Mouse (Mus musculus) limb, embryonic 12.5 days (tissue): ENCODE results near the gene Tmem9. TPM values are rescaled to one million over a fixed set of nuclear protein-coding genes. Genes with fewer than 3 reads are reported as not detected.
A peak's percentile ranks its signal among the peaks of the same experiment; 100 is the strongest.

Experiments
- ATAC-seq: fragments of 200-750 bp; cut with Nextera tagmentation; 2 replicates; pipeline ENCODE4 v1.8.0; 2017; ENCODE audit warnings: low read depth, moderate TSS enrichment; ENCODE audit not compliant: insufficient number of reproducible peaks, insufficient read depth, low FRiP score, low TSS enrichment
- H3K27ac ChIP-seq: fragments of 300-500 bp; sonication (generic); 2 replicates; pipeline ENCODE4 v1.5.1; 2016; ENCODE audit warnings: mild to moderate bottlenecking, moderate library complexity
- H3K27me3 ChIP-seq: fragments of 300-500 bp; sonication (generic); 2 replicates; pipeline ENCODE4 v1.6.1; 2016; ENCODE audit warnings: mild to moderate bottlenecking, moderate library complexity
- H3K36me3 ChIP-seq: fragments of 300-500 bp; sonication (generic); 2 replicates; pipeline ENCODE4 v1.6.1; 2016; ENCODE audit warnings: mild to moderate bottlenecking, moderate library complexity
- H3K4me1 ChIP-seq: fragments of 300-500 bp; sonication (generic); replicated peaks from 2 replicates; pipeline ENCODE4 v1.6.1; 2016
- H3K4me2 ChIP-seq: fragments of 300-500 bp; sonication (generic); 2 replicates; pipeline ENCODE4 v1.6.1; 2016; ENCODE audit warnings: mild to moderate bottlenecking, moderate library complexity
- H3K4me3 ChIP-seq: fragments of 300-500 bp; sonication (generic); replicated peaks from 2 replicates; pipeline ENCODE4 v1.5.1; 2016; ENCODE audit warnings: mild to moderate bottlenecking
- H3K9ac ChIP-seq: fragments of 300-500 bp; sonication (generic); replicated peaks from 2 replicates; pipeline ENCODE4 v1.6.1; 2016; ENCODE audit warnings: mild to moderate bottlenecking, moderate library complexity
- H3K9me3 ChIP-seq: fragments of 300-500 bp; sonication (generic); 2 replicates; pipeline ENCODE4 v1.6.1; 2016; ENCODE audit warnings: mild to moderate bottlenecking, moderate library complexity
- WGBS: fragments of 180-500 bp; shearing (Covaris S2); methylation state at CpG from one replicate; pipeline ENCODE4 v1.1.7; 2016; 5-methylcytosine and 5-hydroxymethylcytosine counted together
- polyA plus RNA-seq: library from polyadenylated mRNA; unstranded; fragments of >200 nt; fragmentation: Nextera tagmentation; extraction: Ambion mirVana; gene quantifications from 2 replicates; pipeline ENCODE4 v1.2.1, GENCODE M21; 2016

Gene Tmem9
- polyA plus RNA-seq, 1 experiment from 2014 or later = 173 TPM

DNA sequence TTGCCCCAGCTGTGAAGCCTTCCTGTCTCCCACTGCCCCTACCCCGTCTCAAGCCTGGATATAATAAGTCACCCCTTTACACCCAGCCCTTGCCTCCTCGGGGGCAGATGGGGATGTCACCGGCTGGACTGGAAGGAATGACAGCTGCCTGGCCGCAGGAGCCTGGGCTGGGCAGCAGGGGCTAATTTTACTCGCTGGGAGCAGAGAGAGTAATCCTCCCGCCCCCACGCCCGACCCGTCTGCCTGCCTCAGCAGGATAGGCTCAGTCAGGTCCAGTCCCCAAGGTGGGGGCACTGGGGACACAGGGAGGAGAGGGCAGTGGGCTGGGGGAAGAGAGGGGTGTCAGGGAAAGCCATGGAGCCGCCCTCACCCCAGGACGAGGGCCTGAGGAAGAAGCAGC lies 44.6 kb downstream of the Tmem9 start, which contains the start of gene Cacna1s:
TSS of gene Cacna1s (plus strand) at position 204 of the 400 bp plus-strand sequence.
- H3K4me1 ChIP-seq = peaks cover 10% of the 10 kb centered on the region; the same call in 1 of the 2 replicates
- no peak for ATAC-seq
- H3K36me3 ChIP-seq = no peaks in the 10 kb centered on the region
- no peak within 1 kb of the TSS; the same call in 1 of the 2 replicates for H3K9ac ChIP-seq
- no peaks in the 10 kb centered on the region for H3K9me3 ChIP-seq
- H3K4me3 ChIP-seq = no peak within 1 kb of the TSS
- H3K4me2 ChIP-seq = no peak within 1 kb of the TSS
- H3K27ac ChIP-seq = no peak within 1 kb of the TSS
- WGBS = 34% methylated on average over 11 of the region's 11 CpGs
- H3K27me3 ChIP-seq = peaks cover 65% of the 10 kb centered on the region

DNA sequence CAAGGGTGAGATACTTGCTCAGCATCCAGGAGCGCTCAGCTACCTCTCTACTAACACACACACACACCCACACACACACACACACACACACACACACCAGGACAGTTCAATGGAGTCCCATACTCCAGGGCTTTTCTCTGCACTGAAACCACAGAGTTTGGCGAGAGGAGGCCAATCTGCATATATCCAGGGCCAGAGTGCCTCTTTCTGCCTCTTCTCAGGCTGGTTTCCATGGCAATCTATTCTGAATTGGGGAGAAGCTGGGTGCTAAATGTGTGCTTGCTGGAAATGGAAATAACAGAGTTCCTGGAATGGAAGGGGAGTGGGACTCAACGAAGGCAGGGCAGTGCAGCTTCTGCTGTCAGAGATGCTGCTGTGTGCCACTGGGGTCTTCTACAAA lies 47.8 kb downstream of the Tmem9 start:
- no peak for ATAC-seq
- H3K36me3 ChIP-seq = no peaks in the 10 kb centered on the region
- no peak overlapping the region for H3K4me2 ChIP-seq
- WGBS = 71% methylated on average over 3 of the region's 3 CpGs
- no peak overlapping the region for H3K4me3 ChIP-seq
- no peaks in the 10 kb centered on the region for H3K9me3 ChIP-seq
- H3K4me1 ChIP-seq = peaks cover 6% of the 10 kb centered on the region; the same call in 1 of the 2 replicates
- H3K9ac ChIP-seq = no peak overlapping the region
- H3K27ac ChIP-seq = no peak overlapping the region
- peaks cover 36% of the 10 kb centered on the region for H3K27me3 ChIP-seq

DNA sequence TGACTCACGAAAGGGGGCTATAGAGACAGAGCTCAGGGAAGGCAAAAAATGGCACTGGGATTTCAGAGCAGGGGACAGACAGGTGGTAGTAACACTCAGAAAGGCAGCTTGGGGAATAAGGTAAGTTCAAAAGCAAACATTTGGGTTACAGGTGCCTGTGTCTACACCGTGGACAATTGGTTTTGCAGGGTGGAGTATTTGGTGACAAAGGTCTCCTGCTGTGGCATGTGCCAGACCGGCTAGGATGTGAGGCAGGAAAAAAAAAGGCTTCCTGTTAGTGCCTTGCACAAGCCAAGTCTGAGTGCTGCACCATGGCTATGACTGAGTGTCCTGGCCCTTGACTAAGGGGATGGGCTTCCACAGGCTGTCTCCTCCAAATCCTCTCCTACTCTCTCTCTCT lies 50.6 kb downstream of the Tmem9 start:
- 52% methylated on average over 3 of the region's 3 CpGs for WGBS
- H3K27me3 ChIP-seq = 0 out of 2 replicates have a peak, but pooled peaks cover 10% of the 10 kb centered on the region
- no peaks in the 10 kb centered on the region for H3K4me1 ChIP-seq
- H3K9ac ChIP-seq = no peak overlapping the region
- no peak overlapping the region for H3K27ac ChIP-seq
- H3K36me3 ChIP-seq = no peaks in the 10 kb centered on the region
- H3K9me3 ChIP-seq = no peaks in the 10 kb centered on the region
- ATAC-seq = no peak
- H3K4me2 ChIP-seq = no peak overlapping the region
- no peak overlapping the region for H3K4me3 ChIP-seq

DNA sequence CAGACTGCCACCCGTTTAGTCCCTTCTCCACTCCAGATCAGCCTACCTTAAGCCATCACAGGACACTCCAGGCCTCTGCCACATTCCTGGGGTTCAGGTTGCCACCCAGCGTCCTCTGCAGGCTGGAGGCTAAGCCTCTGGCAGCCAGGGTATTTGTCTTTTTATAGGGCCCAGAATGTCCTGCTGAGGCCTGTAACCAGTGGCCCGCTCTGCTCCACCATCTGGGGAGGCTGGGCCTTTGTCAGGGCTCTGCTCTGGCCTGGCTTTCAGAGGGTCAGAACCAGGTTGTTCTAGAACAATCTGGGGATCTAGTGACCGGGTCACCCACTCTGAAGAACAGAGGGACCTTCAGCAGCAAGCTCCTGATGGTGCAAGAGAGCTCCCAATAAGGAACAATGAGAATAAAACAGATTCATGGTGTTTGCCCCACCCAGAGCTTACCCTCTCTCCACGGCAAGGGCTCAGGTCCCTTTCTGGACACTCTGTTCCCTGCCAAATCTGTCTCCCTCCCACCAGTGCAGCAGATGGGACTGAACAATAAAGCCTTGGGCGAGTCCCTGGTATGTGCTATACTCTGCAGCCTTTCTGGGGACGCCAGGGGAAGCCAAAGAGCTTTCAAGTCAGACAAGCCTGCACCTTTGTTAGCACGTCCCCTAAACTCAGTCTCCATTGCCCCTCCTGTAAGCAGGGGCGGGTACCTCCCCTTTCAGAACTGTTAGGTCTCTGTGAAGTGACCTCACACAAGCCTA lies 53.3 kb downstream of the Tmem9 start:
- Histone ChIP-seq H3K27me3 (no peaks in the 10 kb centered on the region), H3K4me3 (no peak overlapping the region), H3K9ac (no peak overlapping the region), H3K9me3 (no peaks in the 10 kb centered on the region), H3K4me1 (no peaks in the 10 kb centered on the region), H3K4me2 (no peak overlapping the region), H3K27ac (0 out of 2 replicates have a peak overlapping the region, but pooled peaks have one; percentile 7), H3K36me3 (no peaks in the 10 kb centered on the region)
- WGBS = 58% methylated on average over 9 of the region's 9 CpGs
- ATAC-seq = no peak

DNA sequence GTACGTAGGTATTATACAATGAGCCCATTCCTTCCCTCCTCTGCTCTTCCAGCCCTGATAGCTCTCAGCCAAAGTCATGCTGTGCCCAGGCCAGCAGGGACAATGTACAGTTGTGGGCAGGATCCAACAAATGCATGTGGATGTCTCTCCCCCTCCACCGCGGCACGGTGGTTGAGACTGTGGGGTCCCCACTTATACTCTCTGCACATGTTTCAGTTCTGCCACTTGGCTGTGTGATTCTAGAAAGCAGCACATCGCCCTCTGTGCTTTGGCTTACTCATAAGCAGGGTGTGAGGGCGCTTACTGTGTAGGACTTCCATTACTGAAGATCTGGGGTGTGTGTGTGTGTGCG lies 53.8 kb downstream of the Tmem9 start:
- no peak overlapping the region for H3K4me2 ChIP-seq
- H3K4me3 ChIP-seq = no peak overlapping the region
- no peak overlapping the region for H3K27ac ChIP-seq
- H3K9ac ChIP-seq = no peak overlapping the region
- H3K4me1 ChIP-seq = no peaks in the 10 kb centered on the region
- no peak for ATAC-seq
- H3K36me3 ChIP-seq = no peaks in the 10 kb centered on the region
- no peaks in the 10 kb centered on the region for H3K9me3 ChIP-seq
- 89% methylated on average over 7 of the region's 7 CpGs for WGBS
- no peaks in the 10 kb centered on the region for H3K27me3 ChIP-seq

- 71% methylated on average over 5 of the region's 5 CpGs for WGBS
- Histone ChIP-seq H3K36me3 (no peaks in the 10 kb centered on the region), H3K9me3 (no peaks in the 10 kb centered on the region), H3K4me1 (no peaks in the 10 kb centered on the region), H3K4me2 (no peak overlapping the region), H3K27me3 (no peaks in the 10 kb centered on the region), H3K4me3 (no peak overlapping the region), H3K27ac (no peak overlapping the region), H3K9ac (no peak overlapping the region)
- no peak for ATAC-seq
These were observed 56.0 kb downstream of the Tmem9 start for GRCm38 (mm10) chr1:136063991-136064390.

GRCm38 (mm10) chr1:136066621-136067020 lies 58.7 kb downstream of the Tmem9 start:
- no peaks in the 10 kb centered on the region for H3K9me3 ChIP-seq
- no peak for ATAC-seq
- 58% methylated on average over 1 of the region's 1 CpGs for WGBS
- no peaks in the 10 kb centered on the region for H3K27me3 ChIP-seq
- H3K4me1 ChIP-seq = no peaks in the 10 kb centered on the region
- no peak overlapping the region for H3K4me3 ChIP-seq
- H3K9ac ChIP-seq = no peak overlapping the region
- H3K27ac ChIP-seq = no peak overlapping the region
- H3K36me3 ChIP-seq = no peaks in the 10 kb centered on the region
- H3K4me2 ChIP-seq = no peak overlapping the region

DNA sequence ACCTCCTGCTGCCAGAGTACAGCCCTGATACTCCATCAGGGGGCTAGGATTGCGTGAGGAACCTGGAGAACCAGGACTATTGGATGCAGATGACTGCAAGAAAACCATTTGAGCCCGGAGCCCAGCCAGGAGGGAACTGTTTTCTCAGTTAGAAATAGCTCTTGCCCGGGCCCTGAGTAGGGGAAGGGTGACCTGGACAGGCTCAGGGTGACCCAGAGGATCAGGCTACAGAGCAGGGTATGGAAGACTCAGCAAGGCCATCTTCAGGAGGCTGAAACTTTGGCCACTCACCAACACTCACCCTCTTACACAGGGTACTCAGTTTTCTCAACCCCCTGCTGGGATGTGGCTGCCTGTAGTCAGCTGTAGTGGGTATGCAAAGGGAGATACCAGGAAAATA lies 59.6 kb downstream of the Tmem9 start:
- Histone ChIP-seq H3K27ac (no peak overlapping the region), H3K27me3 (no peaks in the 10 kb centered on the region), H3K9ac (no peak overlapping the region), H3K9me3 (no peaks in the 10 kb centered on the region), H3K4me2 (no peak overlapping the region), H3K4me3 (no peak overlapping the region), H3K36me3 (no peaks in the 10 kb centered on the region), H3K4me1 (no peaks in the 10 kb centered on the region)
- ATAC-seq = no peak
- 60% methylated on average over 3 of the region's 3 CpGs for WGBS

- no peaks in the 10 kb centered on the region for H3K36me3 ChIP-seq
- WGBS = 10% methylated on average over 3 of the region's 3 CpGs
- H3K27me3 ChIP-seq = no peaks in the 10 kb centered on the region
- no peak overlapping the region for H3K4me2 ChIP-seq
- no peaks in the 10 kb centered on the region for H3K9me3 ChIP-seq
- H3K27ac ChIP-seq = no peak overlapping the region
- no peak overlapping the region for H3K9ac ChIP-seq
- no peak for ATAC-seq
- H3K4me3 ChIP-seq = no peak overlapping the region
- H3K4me1 ChIP-seq = no peaks in the 10 kb centered on the region
These were observed 68.1 kb downstream of the Tmem9 start for GRCm38 (mm10) chr1:136076086-136076485.

DNA sequence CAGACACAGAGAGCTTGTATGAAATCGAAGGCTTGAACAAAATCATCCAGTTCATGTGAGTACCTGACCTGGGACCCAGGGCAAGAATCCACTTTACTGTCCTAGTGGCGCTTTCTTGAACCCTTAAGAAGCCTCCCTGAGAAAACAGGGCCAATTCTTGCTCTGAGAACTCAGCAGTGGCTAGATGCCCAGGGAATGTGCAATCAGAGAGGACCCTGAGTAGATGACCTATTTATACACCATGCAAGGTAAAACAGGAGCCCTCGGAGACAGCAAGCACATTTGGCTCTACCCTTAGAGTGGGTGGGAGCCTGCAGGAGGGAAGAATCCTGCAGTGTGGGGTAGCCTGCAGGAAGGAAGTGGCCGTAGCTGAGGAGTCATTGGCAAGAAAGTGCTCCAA lies 69.7 kb downstream of the Tmem9 start:
- no peak overlapping the region for H3K4me3 ChIP-seq
- WGBS = 70% methylated on average over 4 of the region's 4 CpGs
- no peaks in the 10 kb centered on the region for H3K27me3 ChIP-seq
- no peak overlapping the region for H3K9ac ChIP-seq
- H3K4me1 ChIP-seq = no peaks in the 10 kb centered on the region
- peaks cover 9% of the 10 kb centered on the region; the same call in 1 of the 2 replicates for H3K9me3 ChIP-seq
- no peak overlapping the region for H3K27ac ChIP-seq
- no peaks in the 10 kb centered on the region for H3K36me3 ChIP-seq
- no peak overlapping the region for H3K4me2 ChIP-seq
- ATAC-seq = no peak

GRCm38 (mm10) chr1:136081161-136081560 lies 73.2 kb downstream of the Tmem9 start:
- Histone ChIP-seq H3K4me1 (no peaks in the 10 kb centered on the region), H3K4me3 (no peak overlapping the region)

More at GRCm38 (mm10) chr1:136081161-136081560, 73.2 kb downstream of the Tmem9 start:
- Histone ChIP-seq H3K4me2 (no peak overlapping the region), H3K27me3 (no peaks in the 10 kb centered on the region), H3K9me3 (peaks cover 9% of the 10 kb centered on the region; the same call in 1 of the 2 replicates), H3K27ac (no peak overlapping the region), H3K9ac (no peak overlapping the region), H3K36me3 (no peaks in the 10 kb centered on the region)
- WGBS = 70% methylated on average over 1 of the region's 1 CpGs
- no peak for ATAC-seq
